Mouse (Mus musculus) adrenal gland, adult (tissue): ENCODE measurements at regions not wholly inside any gene's neighbourhood (a gene's known extent, or its start where the extent isn't known, plus 50 kb on each side); places are given as distances from the start of the nearest gene placed in this dataset.
A peak's percentile ranks its signal among the peaks of the same experiment; 100 is the strongest.
"Not testable (repeated sequence)": the region's sequence is repeated elsewhere in the genome, so short reads cannot be mapped to it uniquely, and the experiment has no call there.

Experiments used
- DNase-seq, 2 experiments: peaks; one replicate each; pipeline ENCODE4 v3.0.0; 2022 to 2023; ENCODE audit warnings: low spot score in 1 of 2; ENCODE audit not compliant: inconsistent age in 2 of 2

GRCm38 (mm10) chr8:54239106-54239505 is 161.7 kb downstream of the Vegfc start:
- DNase-seq, result not testable (repeated sequence)

- DNase-seq, result no peak
Observed at GRCm38 (mm10) chr8:54255434-54255833, 178.0 kb downstream of the Vegfc start.

GRCm38 (mm10) chr8:54270110-54270509 is 192.7 kb downstream of the Vegfc start:
- no peak for DNase-seq

GRCm38 (mm10) chr8:54273080-54273479 is 195.7 kb downstream of the Vegfc start:
- peak in 1 of 2 experiments; percentile 8 for DNase-seq

- DNase-seq, result no peak
Observed at GRCm38 (mm10) chr8:54275487-54275886, 198.1 kb downstream of the Vegfc start.
